Mouse (Mus musculus) inflammation-experienced regulatory T-cells, adult 16 weeks (primary cell): ENCODE data around the gene Mex3b. TPM values are rescaled to one million over a fixed set of nuclear protein-coding genes. Genes with fewer than 3 reads are reported as not detected.

Experiments
- polyA plus RNA-seq: library from polyadenylated mRNA; unstranded; fragments of 100-300 nt; shearing (Covaris generic); gene quantifications from one replicate; pipeline ENCODE4 v1.2.1, GENCODE M21; 2017

Mex3b gene
- polyA plus RNA-seq, result 2.1 TPM

GRCm38 (mm10) chr7:82867271-82868121 is at the start of gene Mex3b:
TSS of gene Mex3b (plus strand) at chr7:82867333.

Other genes with a start within 250 kb of the Mex3b start
- gene Saxo2, start 218.8 kb upstream of the Mex3b start, polyA plus RNA-seq, result not detected
- 52.0 TPM for gene Efl1, start 218.7 kb upstream of the Mex3b start, polyA plus RNA-seq